ENCODE assay signal across 8 mouse cellular contexts in the genomic region with DNA sequence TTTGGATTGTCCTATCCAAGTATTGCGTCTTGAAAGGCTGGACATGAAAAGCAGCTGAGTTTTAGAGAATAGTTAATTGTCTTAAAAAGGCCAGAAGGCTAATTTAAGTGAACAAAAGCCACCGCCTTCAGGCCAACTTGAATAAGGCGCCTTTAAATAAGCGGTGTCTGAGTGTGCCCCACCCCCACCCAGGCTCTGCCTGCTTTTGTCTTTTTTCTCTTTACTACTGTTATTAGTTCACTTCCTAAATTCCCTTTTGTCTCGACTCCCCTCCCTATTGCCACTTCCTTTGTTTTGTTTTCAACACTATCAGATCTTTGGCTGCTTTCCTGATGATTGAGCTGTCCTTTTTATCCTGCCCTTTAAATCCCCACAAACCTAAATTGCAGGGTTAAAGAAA. TPM values are rescaled to one million over a fixed set of nuclear protein-coding genes. Genes with fewer than 3 reads are reported as not detected.
DNase-seq lines count a peak whose midpoint lies in the region; ATAC-seq and TF ChIP-seq lines count a peak whose summit lies in the region.

No protein-coding gene starts in this region.

- TF ChIP-seq CTCF in left cerebral cortex, adult 2 months (IDR thresholded peaks at IDR 0.05) = peak; percentile 31
- TF ChIP-seq CTCF in gastrocnemius, adult 2 months (IDR thresholded peaks at IDR 0.05) = peak; percentile 19; the same call in 1 of the 2 replicates
- peak; percentile 24; the same call in 1 of the 2 replicates for TF ChIP-seq CTCF in hindbrain, postnatal 0 days (IDR thresholded peaks at IDR 0.05; ENCODE audit: low read depth)

- H3K9ac ChIP-seq in hindbrain, postnatal 0 days (replicated peaks; ENCODE audit: low read length) = peak overlapping the region; percentile 70; the same call in 1 of the 2 replicates
- H3K9ac ChIP-seq in midbrain, embryonic 14.5 days (replicated peaks; ENCODE audit: low read length) = peak overlapping the region; percentile 13

- H3K4me1 ChIP-seq in hindbrain, postnatal 0 days (ENCODE audit: insufficient read depth, low read length) = no peaks in the 10 kb centered on the region; the same call in 1 of the 2 replicates
- peaks cover 9% of the 10 kb centered on the region for H3K4me1 ChIP-seq in midbrain, embryonic 14.5 days (ENCODE audit: control insufficient read depth, insufficient read depth, low read length)

- peak overlapping the region; percentile 61 for H3K4me3 ChIP-seq in left cerebral cortex, adult 2 months
- H3K4me3 ChIP-seq in gastrocnemius, adult 2 months = peak overlapping the region; percentile 74
- H3K4me3 ChIP-seq in hindbrain, postnatal 0 days (ENCODE audit: low read length) = peak overlapping the region; percentile 62
- peak overlapping the region; percentile 58 for H3K4me3 ChIP-seq in midbrain, embryonic 14.5 days (replicated peaks; ENCODE audit: low read depth, low read length)

- H3K4me2 ChIP-seq in hindbrain, postnatal 0 days (ENCODE audit: low read depth, low read length) = peak overlapping the region; percentile 71
- H3K4me2 ChIP-seq in midbrain, embryonic 14.5 days (ENCODE audit: low read length) = peak overlapping the region; percentile 63

- H3K36me3 ChIP-seq in hindbrain, postnatal 0 days (ENCODE audit: insufficient read depth, low read length) = no peaks in the 10 kb centered on the region
- H3K36me3 ChIP-seq in midbrain, embryonic 14.5 days (ENCODE audit: control insufficient read depth, insufficient read depth, low read length) = no peaks in the 10 kb centered on the region

- ATAC-seq in hindbrain, postnatal 0 days = no peak
- peak; percentile 2; the same call in 1 of the 2 replicates for ATAC-seq in midbrain, embryonic 14.5 days (ENCODE audit: low FRiP score, low TSS enrichment)

- H3K27ac ChIP-seq in left cerebral cortex, adult 2 months = peak overlapping the region; percentile 97
- peak overlapping the region; percentile 96 for H3K27ac ChIP-seq in gastrocnemius, adult 2 months
- peak overlapping the region; percentile 98 for H3K27ac ChIP-seq in hindbrain, postnatal 0 days
- H3K27ac ChIP-seq in midbrain, embryonic 14.5 days (replicated peaks; ENCODE audit: low read depth, low read length) = peak overlapping the region; percentile 98

- H3K9me3 ChIP-seq in hindbrain, postnatal 0 days (ENCODE audit: low read length) = no peaks in the 10 kb centered on the region
- no peaks in the 10 kb centered on the region for H3K9me3 ChIP-seq in midbrain, embryonic 14.5 days (ENCODE audit: control insufficient read depth, low read length)

- H3K27me3 ChIP-seq in hindbrain, postnatal 0 days (ENCODE audit: insufficient read depth, low read length) = no peaks in the 10 kb centered on the region
- H3K27me3 ChIP-seq in midbrain, embryonic 14.5 days (ENCODE audit: control insufficient read depth, insufficient read depth, low read length) = no peaks in the 10 kb centered on the region

- intact Hi-C loops in left cerebral cortex, adult 2 months (cut with DNase I) = no loop called here
- intact Hi-C loops in left cerebral cortex, postnatal 36 days (cut with DNase I) = loop anchor here (2.0 kb wide), 1 partner anchor 17 kb away; the partner anchor contains the start of gene Ccnl1
- intact Hi-C loops in gastrocnemius, adult 2 months (cut with DNase I) = no loop called here

- 1% methylated on average over 5 of the region's 5 CpGs for WGBS in hindbrain, postnatal 0 days
- under 1% methylated on average over 5 of the region's 5 CpGs for WGBS in midbrain, embryonic 14.5 days

- peak in 1 of 2 experiments; percentile 24 for DNase-seq in left cerebral cortex, adult 2 months (ENCODE audit: extremely low spot score in 1 of 2, low spot score in 2 of 2)
- DNase-seq in left cerebral cortex, postnatal 36 days (ENCODE audit: low spot score in 2 of 2) = no peak
- DNase-seq in cerebellum, postnatal 10 days = peak; percentile 57 to 62
- peak; percentile 58 for DNase-seq in gastrocnemius, adult 2 months
- DNase-seq in hindbrain, postnatal 0 days (ENCODE audit: low spot score) = peak; percentile 57
- peak; percentile 65 for DNase-seq in liver
- peak; percentile 73 for DNase-seq in midbrain, embryonic 14.5 days
- DNase-seq in thymus, postnatal 14 days = peak; percentile 55

RNA-seq across cellular contexts. Expression of gene Ccnl1, which starts 17.3 kb away (rescaled TPM):
- total RNA-seq in left cerebral cortex, adult 2 months (2021) = 10 to 100 TPM; 59.9 to 62.5 TPM
- total RNA-seq in left cerebral cortex, postnatal 36 days (2021) = 10 to 100 TPM; 40.0 to 57.9 TPM
- total RNA-seq in gastrocnemius, adult 2 months (2021) = 10 to 100 TPM; 15.5 to 19.0 TPM
- 32.9 and 34.8 TPM in 2 replicates for total RNA-seq in hindbrain, postnatal 0 days (2014; rRNA removed)
- polyA plus RNA-seq in hindbrain, postnatal 0 days (2015; fragmentation: Nextera tagmentation; extraction: Ambion mirVana) = 56.8 and 56.9 TPM in 2 replicates
- 78.1 and 99.0 TPM in 2 replicates for polyA plus RNA-seq in midbrain, embryonic 14.5 days (2014; fragmentation: Nextera tagmentation; extraction: Ambion mirVana)

Comparison
In these comparisons a context has a peak if more than half of its experiments do, and no peak if none do; other contexts are left out.
1. DNase-seq: peak in cerebellum, postnatal 10 days (2 of 2), gastrocnemius, adult 2 months (single experiment), hindbrain, postnatal 0 days (single experiment), liver (single experiment), midbrain, embryonic 14.5 days (single experiment) and thymus, postnatal 14 days (single experiment); none in left cerebral cortex, postnatal 36 days (0 of 2).
2. Peak in every context shown above with its lines, with median percentiles within 50 percentile points of each other: H3K27ac ChIP-seq, H3K4me3 ChIP-seq and CTCF ChIP-seq.